ENCODE assay signal across 24 mouse cellular contexts in the genomic region with DNA sequence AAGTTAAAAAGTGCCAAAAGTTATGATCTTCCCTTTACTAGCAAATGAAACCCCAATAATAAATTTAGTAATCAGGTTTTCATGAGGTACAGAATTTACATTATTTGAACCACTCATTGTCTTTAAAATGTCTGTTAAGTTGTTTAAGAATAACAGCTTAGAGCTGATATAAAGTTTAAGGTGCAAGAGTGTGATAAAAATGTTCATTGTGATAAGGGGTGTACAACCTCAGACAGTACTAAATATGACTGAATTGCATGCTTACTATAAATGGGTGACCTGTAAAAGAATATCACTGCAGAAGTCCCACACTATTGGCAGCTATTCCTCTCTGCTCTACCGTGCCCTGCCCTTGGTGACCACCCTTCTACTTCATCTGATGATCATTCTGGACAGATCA. TPM values are rescaled to one million over a fixed set of nuclear protein-coding genes. Genes with fewer than 3 reads are reported as not detected.
DNase-seq lines count a peak whose midpoint lies in the region; ATAC-seq and TF ChIP-seq lines count a peak whose summit lies in the region.
"Had no signal": no experiment of that assay in that cellular context is flagged by ENCODE, and none has a peak within 500 bp of the region (broad histone marks: within the 10 kb centered on the region; RNA-seq: fewer than 3 reads in every experiment).

No protein-coding gene starts in this region.

- no peaks in the 10 kb centered on the region for H3K9me3 ChIP-seq in liver, embryonic 13.5 days (replicated peaks)
- H3K9me3 ChIP-seq in liver, embryonic 11.5 days (ENCODE audit: control insufficient read depth, low read length) = no peaks in the 10 kb centered on the region
- no peaks in the 10 kb centered on the region for H3K9me3 ChIP-seq in liver, embryonic 15.5 days (replicated peaks)
- no peaks in the 10 kb centered on the region for H3K9me3 ChIP-seq in liver, embryonic 12.5 days (replicated peaks)
- no peaks in the 10 kb centered on the region for H3K9me3 ChIP-seq in liver, postnatal 0 days (ENCODE audit: low read length)
- H3K9me3 ChIP-seq in hindbrain, embryonic 10.5 days = no peaks in the 10 kb centered on the region
- H3K9me3 ChIP-seq: embryonic facial prominence, embryonic 10.5 days; embryonic facial prominence, embryonic 12.5 days; forebrain, embryonic 13.5 days; forebrain, embryonic 15.5 days; G1E had no signal

- 0 out of 2 replicates have a peak, but pooled peaks have one; percentile 41 for TF ChIP-seq EP300 in liver, postnatal 0 days (IDR thresholded peaks at IDR 0.05; ENCODE audit: low read depth)

- peaks cover 9% of the 10 kb centered on the region for H3K4me1 ChIP-seq in liver, embryonic 13.5 days (replicated peaks)
- H3K4me1 ChIP-seq in liver, embryonic 11.5 days (replicated peaks; ENCODE audit: control insufficient read depth, insufficient read depth, low read length) = 0 out of 2 replicates have a peak, but pooled peaks cover 5% of the 10 kb centered on the region
- H3K4me1 ChIP-seq in liver, embryonic 15.5 days (replicated peaks) = peaks cover 4% of the 10 kb centered on the region
- H3K4me1 ChIP-seq in liver, embryonic 12.5 days = peaks cover 7% of the 10 kb centered on the region; the same call in 1 of the 2 replicates
- H3K4me1 ChIP-seq in liver, postnatal 0 days (ENCODE audit: insufficient read depth) = no peaks in the 10 kb centered on the region
- no peaks in the 10 kb centered on the region for H3K4me1 ChIP-seq in hindbrain, embryonic 10.5 days (replicated peaks)
- H3K4me1 ChIP-seq: embryonic facial prominence, embryonic 10.5 days; embryonic facial prominence, embryonic 12.5 days; forebrain, embryonic 13.5 days; forebrain, embryonic 15.5 days had no signal

- H3K9ac ChIP-seq in liver, embryonic 13.5 days = no peak overlapping the region
- no peak overlapping the region for H3K9ac ChIP-seq in liver, embryonic 11.5 days (ENCODE audit: low read depth, low read length)
- no peak overlapping the region for H3K9ac ChIP-seq in liver, embryonic 15.5 days
- H3K9ac ChIP-seq in liver, embryonic 12.5 days = no peak overlapping the region
- no peak overlapping the region for H3K9ac ChIP-seq in liver, postnatal 0 days (replicated peaks)
- H3K9ac ChIP-seq: embryonic facial prominence, embryonic 12.5 days; forebrain, embryonic 13.5 days; forebrain, embryonic 15.5 days had no signal

- no peak for DNase-seq in liver, embryonic 13.5 days
- DNase-seq in liver, embryonic 11.5 days (ENCODE audit: low spot score) = no peak
- DNase-seq in liver, postnatal 0 days = no peak
- no peak for DNase-seq in hindbrain, embryonic 10.5 days (ENCODE audit: low spot score)
- DNase-seq in spleen, postnatal 36 days (ENCODE audit: low spot score in 2 of 2) = no peak
- DNase-seq: adrenal gland, adult 2 months; adrenal gland, postnatal 10 days; adrenal gland, postnatal 25 days; B cell, adult 2 months; cerebellum, adult 11 months; cerebellum, adult 2 months; cerebellum, adult 9-10 months; cerebellum, postnatal 10 days; cerebellum, postnatal 25 days had no signal

- no peak overlapping the region for H3K4me3 ChIP-seq in liver, embryonic 13.5 days (replicated peaks)
- H3K4me3 ChIP-seq in liver, embryonic 11.5 days (ENCODE audit: low read depth, low read length) = no peak overlapping the region
- no peak overlapping the region for H3K4me3 ChIP-seq in liver, embryonic 15.5 days (replicated peaks)
- H3K4me3 ChIP-seq in liver, embryonic 12.5 days = no peak overlapping the region
- H3K4me3 ChIP-seq in liver, postnatal 0 days (ENCODE audit: low read depth, low read length) = no peak overlapping the region
- H3K4me3 ChIP-seq in hindbrain, embryonic 10.5 days = no peak overlapping the region
- H3K4me3 ChIP-seq: embryonic facial prominence, embryonic 10.5 days; embryonic facial prominence, embryonic 12.5 days; forebrain, embryonic 13.5 days; forebrain, embryonic 15.5 days had no signal

- H3K4me2 ChIP-seq in liver, embryonic 13.5 days = no peak overlapping the region
- no peak overlapping the region for H3K4me2 ChIP-seq in liver, embryonic 11.5 days
- no peak overlapping the region for H3K4me2 ChIP-seq in liver, embryonic 15.5 days
- H3K4me2 ChIP-seq in liver, embryonic 12.5 days = no peak overlapping the region
- H3K4me2 ChIP-seq in liver, postnatal 0 days (ENCODE audit: low read depth, low read length) = no peak overlapping the region
- H3K4me2 ChIP-seq: embryonic facial prominence, embryonic 12.5 days; forebrain, embryonic 13.5 days; forebrain, embryonic 15.5 days had no signal

- no peaks in the 10 kb centered on the region for H3K36me3 ChIP-seq in liver, embryonic 13.5 days
- no peaks in the 10 kb centered on the region for H3K36me3 ChIP-seq in liver, embryonic 11.5 days (ENCODE audit: control insufficient read depth, insufficient read depth, low read length)
- H3K36me3 ChIP-seq in liver, embryonic 15.5 days (replicated peaks) = no peaks in the 10 kb centered on the region
- no peaks in the 10 kb centered on the region for H3K36me3 ChIP-seq in liver, embryonic 12.5 days
- no peaks in the 10 kb centered on the region for H3K36me3 ChIP-seq in liver, postnatal 0 days (replicated peaks; ENCODE audit: insufficient read depth, low read length)
- no peaks in the 10 kb centered on the region for H3K36me3 ChIP-seq in hindbrain, embryonic 10.5 days
- H3K36me3 ChIP-seq: embryonic facial prominence, embryonic 10.5 days; embryonic facial prominence, embryonic 12.5 days; forebrain, embryonic 15.5 days had no signal

- ATAC-seq in liver, embryonic 13.5 days (ENCODE audit: low read depth) = 0 out of 2 replicates have a peak, but pooled peaks have one; percentile 54
- ATAC-seq in liver, embryonic 11.5 days (replicated peaks; ENCODE audit: low FRiP score) = no peak
- ATAC-seq in liver, embryonic 15.5 days (ENCODE audit: insufficient read depth) = 0 out of 2 replicates have a peak, but pooled peaks have one; percentile 25
- ATAC-seq in liver, embryonic 12.5 days = no peak
- ATAC-seq in liver, postnatal 0 days = no peak
- peak; percentile 74; the same call in 1 of the 2 replicates for ATAC-seq in megakaryocyte-erythroid progenitor cell, adult 5-6 weeks (replicated peaks; ENCODE audit: low FRiP score, low TSS enrichment, poor library complexity, severe bottlenecking)
- ATAC-seq: CD4-positive, CD25-positive, alpha-beta regulatory T cell, adult 4 months; forebrain, embryonic 13.5 days; forebrain, embryonic 15.5 days had no signal

- H3K27ac ChIP-seq in liver, embryonic 13.5 days = no peak overlapping the region
- H3K27ac ChIP-seq in liver, embryonic 11.5 days (ENCODE audit: low read depth, low read length) = no peak overlapping the region
- H3K27ac ChIP-seq in liver, embryonic 15.5 days (replicated peaks) = no peak overlapping the region
- no peak overlapping the region for H3K27ac ChIP-seq in liver, embryonic 12.5 days
- H3K27ac ChIP-seq in liver, postnatal 0 days (ENCODE audit: low read depth) = no peak overlapping the region
- no peak overlapping the region for H3K27ac ChIP-seq in hindbrain, embryonic 10.5 days
- H3K27ac ChIP-seq: embryonic facial prominence, embryonic 10.5 days; embryonic facial prominence, embryonic 12.5 days; forebrain, embryonic 13.5 days; forebrain, embryonic 15.5 days had no signal

- WGBS in liver, embryonic 13.5 days (ENCODE audit: insufficient replicate concordance) = 17% methylated on average over 1 of the region's 1 CpGs
- 60% methylated on average over 1 of the region's 1 CpGs for WGBS in liver, embryonic 11.5 days
- 46% methylated on average over 1 of the region's 1 CpGs for WGBS in liver, embryonic 15.5 days (ENCODE audit: insufficient replicate concordance)
- 71% methylated on average over 1 of the region's 1 CpGs for WGBS in liver, embryonic 12.5 days (ENCODE audit: insufficient replicate concordance)
- 43% methylated on average over 1 of the region's 1 CpGs for WGBS in liver, postnatal 0 days (ENCODE audit: insufficient replicate concordance)
- 79% methylated on average over 1 of the region's 1 CpGs for WGBS in hindbrain, embryonic 10.5 days

- no peaks in the 10 kb centered on the region for H3K27me3 ChIP-seq in liver, embryonic 13.5 days
- H3K27me3 ChIP-seq in liver, embryonic 11.5 days (replicated peaks; ENCODE audit: control insufficient read depth, insufficient read depth, low read length) = no peaks in the 10 kb centered on the region
- H3K27me3 ChIP-seq in liver, embryonic 15.5 days = no peaks in the 10 kb centered on the region
- no peaks in the 10 kb centered on the region for H3K27me3 ChIP-seq in liver, embryonic 12.5 days (replicated peaks)
- H3K27me3 ChIP-seq in liver, postnatal 0 days (ENCODE audit: insufficient read depth, low read length) = no peaks in the 10 kb centered on the region; the same call in 1 of the 2 replicates
- no peaks in the 10 kb centered on the region for H3K27me3 ChIP-seq in hindbrain, embryonic 10.5 days (ENCODE audit: insufficient read depth, poor library complexity, severe bottlenecking)
- H3K27me3 ChIP-seq: CH12.LX; embryonic facial prominence, embryonic 12.5 days; forebrain, embryonic 13.5 days; forebrain, embryonic 15.5 days had no signal

- TF ChIP-seq CTCF in liver, postnatal 0 days (IDR thresholded peaks at IDR 0.05; ENCODE audit: low read depth) = no peak

RNA-seq across cellular contexts. Expression of gene Pdk3, which starts 42.4 kb away (rescaled TPM):
- 39.3 and 43.2 TPM in 2 replicates for polyA plus RNA-seq in liver, embryonic 13.5 days (2015; fragmentation: Nextera tagmentation; extraction: Ambion mirVana)
- 60.8 and 68.3 TPM in 2 replicates for polyA plus RNA-seq in liver, embryonic 11.5 days (2014; fragmentation: Nextera tagmentation; extraction: Ambion mirVana)
- 29.6 and 32.1 TPM in 2 replicates for polyA plus RNA-seq in liver, embryonic 15.5 days (2015; fragmentation: Nextera tagmentation; extraction: Ambion mirVana)
- 48.4 and 48.5 TPM in 2 replicates for polyA plus RNA-seq in liver, embryonic 12.5 days (2016; fragmentation: Nextera tagmentation; extraction: Ambion mirVana)
- 14.9 and 15.2 TPM in 2 replicates for polyA plus RNA-seq in liver, postnatal 0 days (2015; fragmentation: Nextera tagmentation; extraction: Ambion mirVana)
- total RNA-seq in megakaryocyte-erythroid progenitor cell, adult 5-6 weeks (2014; fragmentation: Nextera tagmentation) = 36.8 and 61.8 TPM in 2 replicates
- 63.3 and 68.6 TPM in 2 replicates for total RNA-seq in megakaryocyte-erythroid progenitor cell, adult 5-6 weeks (2017)
- polyA plus RNA-seq in hindbrain, embryonic 10.5 days (2016; fragmentation: Nextera tagmentation; extraction: Ambion mirVana) = 62.3 and 68.4 TPM in 2 replicates

Comparison
In these comparisons a context has a peak if more than half of its experiments do, and no peak if none do; other contexts are left out.
1. ATAC-seq: peak in liver, embryonic 13.5 days (single experiment), liver, embryonic 15.5 days (single experiment) and megakaryocyte-erythroid progenitor cell, adult 5-6 weeks (single experiment); none in liver, embryonic 11.5 days (single experiment), liver, embryonic 12.5 days (single experiment) and liver, postnatal 0 days (single experiment).